Comparison of ENCODE assay signal across 8 mouse cellular contexts in the genomic region with DNA sequence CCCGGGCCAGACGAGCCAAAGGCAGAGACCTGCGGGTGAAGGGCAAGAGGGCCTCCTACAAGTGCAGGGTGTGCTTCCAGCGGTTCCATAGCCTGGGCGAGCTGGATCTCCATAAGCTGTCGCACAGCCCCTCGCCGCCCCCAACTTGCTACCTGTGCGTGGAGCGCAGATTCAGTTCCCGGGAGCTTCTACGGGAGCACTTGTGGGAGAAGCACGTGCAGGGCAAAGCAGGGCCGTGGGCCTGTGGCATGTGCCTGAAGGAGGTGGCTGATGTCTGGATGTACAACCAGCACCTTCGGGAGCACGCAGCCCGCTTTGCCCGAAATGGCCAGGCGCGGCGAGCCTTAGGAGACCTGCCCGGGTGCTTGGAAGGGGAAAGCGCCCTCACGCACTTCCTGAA. TPM values are rescaled to one million over a fixed set of nuclear protein-coding genes. Genes with fewer than 3 reads are reported as not detected.
DNase-seq lines count a peak whose midpoint lies in the region; ATAC-seq lines count a peak whose summit lies in the region.

No protein-coding gene starts in this region.

- no peaks in the 10 kb centered on the region; the same call in 1 of the 2 replicates for H3K36me3 ChIP-seq in heart, embryonic 10.5 days
- peaks cover 48% of the 10 kb centered on the region for H3K36me3 ChIP-seq in limb, embryonic 15.5 days

- peaks cover 74% of the 10 kb centered on the region for H3K27me3 ChIP-seq in heart, embryonic 10.5 days (ENCODE audit: insufficient read depth, poor library complexity, severe bottlenecking)
- H3K27me3 ChIP-seq in limb, embryonic 15.5 days: peaks cover 21% of the 10 kb centered on the region

- peak overlapping the region; percentile 63 for H3K4me3 ChIP-seq in heart, embryonic 10.5 days
- H3K4me3 ChIP-seq in limb, embryonic 15.5 days: peak overlapping the region; percentile 36

- DNase-seq in heart, embryonic 10.5 days (ENCODE audit: low spot score): no peak
- no peak for DNase-seq in heart, postnatal 14 days
- peak; percentile 42 for DNase-seq in right cerebral cortex, postnatal 4 days
- DNase-seq in right cerebral cortex, postnatal 10 days (ENCODE audit: low spot score in 2 of 2): no peak
- DNase-seq in T-cell, adult 2 months (ENCODE audit: low spot score): no peak
- DNase-seq in layer of hippocampus, postnatal 36 days: no peak
- no peak for DNase-seq in urinary bladder, adult 2 months (ENCODE audit: low spot score)

- no peaks in the 10 kb centered on the region for H3K9me3 ChIP-seq in heart, embryonic 10.5 days
- no peaks in the 10 kb centered on the region for H3K9me3 ChIP-seq in limb, embryonic 15.5 days

- peak overlapping the region; percentile 65 for H3K4me2 ChIP-seq in limb, embryonic 15.5 days

- WGBS in heart, embryonic 10.5 days: 54% methylated on average over 24 of the region's 24 CpGs
- WGBS in limb, embryonic 15.5 days: 63% methylated on average over 24 of the region's 24 CpGs

- peaks cover 45% of the 10 kb centered on the region for H3K4me1 ChIP-seq in heart, embryonic 10.5 days
- peaks cover 26% of the 10 kb centered on the region for H3K4me1 ChIP-seq in limb, embryonic 15.5 days

- H3K9ac ChIP-seq in limb, embryonic 15.5 days: no peak overlapping the region

- ATAC-seq in limb, embryonic 15.5 days (ENCODE audit: insufficient number of reproducible peaks, low FRiP score, low TSS enrichment, low read depth): no peak

- peak overlapping the region; percentile 89 for H3K27ac ChIP-seq in heart, embryonic 10.5 days
- no peak overlapping the region for H3K27ac ChIP-seq in limb, embryonic 15.5 days

- intact Hi-C loops in heart, postnatal 14 days (cut with DNase I): loop anchor here (2.0 kb wide), 1 partner anchor 290 kb away; no protein-coding TSS in a partner anchor

RNA-seq across cellular contexts. Expression of a gene that starts 13.1 kb away (rescaled TPM):
- polyA plus RNA-seq in heart, embryonic 10.5 days (2016; fragmentation: Nextera tagmentation; extraction: Ambion mirVana): 5.7 and 12.8 TPM in 2 replicates
- total RNA-seq in heart, postnatal 14 days (2021): 10 to 100 TPM; 25.5 to 26.9 TPM
- 1.1 and 1.2 TPM in 2 replicates for polyA plus RNA-seq in limb, embryonic 15.5 days (2015; fragmentation: Nextera tagmentation; extraction: Ambion mirVana)
- total RNA-seq in layer of hippocampus, postnatal 36 days (2021): 10 to 100 TPM; 34.7 to 36.9 TPM
- polyA plus RNA-seq in urinary bladder, adult 2 months (2012; rRNA removed): 13.2 and 16.2 TPM in 2 replicates
